Mouse (Mus musculus): Measurements from ENCODE around the gene Shc4. TPM values are rescaled to one million over a fixed set of nuclear protein-coding genes. Genes with fewer than 3 reads are reported as not detected.

Gene Shc4
- 1.3 and 1.4 TPM in 2 replicates for polyA plus RNA-seq (2015; fragmentation: Nextera tagmentation; extraction: Ambion mirVana)

DNA sequence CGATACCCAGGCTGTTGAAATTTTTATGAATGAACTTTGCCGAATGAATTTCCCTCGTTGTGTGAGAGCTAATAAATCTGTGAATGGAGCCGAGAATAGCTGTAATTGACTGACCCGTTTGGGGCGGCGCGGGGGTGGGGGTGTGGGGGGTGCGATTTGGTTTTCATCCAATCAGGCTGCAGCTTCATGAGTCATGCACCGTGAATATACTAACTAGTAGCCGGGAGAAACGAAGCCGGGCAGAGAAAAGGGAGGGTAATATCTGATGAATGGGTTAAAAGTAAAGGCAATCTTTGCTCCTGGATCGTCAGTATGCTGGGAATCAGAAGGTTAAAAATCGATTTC, at the start of gene Shc4:
TSS of gene Shc4 (minus strand) at position 63 of the 345 bp plus-strand sequence.

DNA sequence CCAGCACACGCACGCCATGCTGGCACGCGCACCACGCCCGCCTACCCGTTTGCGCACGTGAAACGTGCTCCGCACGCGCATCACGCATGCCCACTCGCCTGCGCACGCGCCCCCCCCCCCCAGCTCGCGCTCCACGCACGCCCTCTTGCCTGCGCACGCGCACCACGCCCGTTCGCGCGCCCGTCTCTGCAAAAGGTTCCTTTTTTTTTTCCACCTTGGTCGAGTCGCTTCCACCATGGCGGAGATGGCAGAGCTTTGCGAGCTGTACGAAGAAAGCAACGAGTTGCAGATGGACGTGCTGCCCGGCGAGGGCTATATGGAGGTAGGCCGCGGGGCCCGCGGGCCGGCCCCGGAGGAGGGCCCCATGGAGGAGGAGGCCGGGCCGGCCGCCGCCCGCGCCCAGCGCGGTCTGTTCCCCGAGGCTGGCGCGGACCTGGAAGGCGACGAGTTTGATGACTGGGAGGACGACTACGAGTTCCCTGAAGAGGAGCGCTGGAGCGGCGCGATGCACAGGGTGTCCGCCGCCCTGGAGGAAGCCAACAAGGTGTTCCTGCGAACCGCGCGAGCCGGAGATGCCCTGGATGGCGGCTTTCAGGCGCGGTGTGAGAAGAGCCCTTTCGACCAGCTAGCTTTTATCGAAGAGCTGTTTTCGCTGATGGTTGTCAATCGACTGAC, 50.9 kb downstream of the Shc4 start, which contains the start of gene Eid1:
TSS of gene Eid1 (plus strand) at position 139 of the 675 bp plus-strand sequence.

DNA sequence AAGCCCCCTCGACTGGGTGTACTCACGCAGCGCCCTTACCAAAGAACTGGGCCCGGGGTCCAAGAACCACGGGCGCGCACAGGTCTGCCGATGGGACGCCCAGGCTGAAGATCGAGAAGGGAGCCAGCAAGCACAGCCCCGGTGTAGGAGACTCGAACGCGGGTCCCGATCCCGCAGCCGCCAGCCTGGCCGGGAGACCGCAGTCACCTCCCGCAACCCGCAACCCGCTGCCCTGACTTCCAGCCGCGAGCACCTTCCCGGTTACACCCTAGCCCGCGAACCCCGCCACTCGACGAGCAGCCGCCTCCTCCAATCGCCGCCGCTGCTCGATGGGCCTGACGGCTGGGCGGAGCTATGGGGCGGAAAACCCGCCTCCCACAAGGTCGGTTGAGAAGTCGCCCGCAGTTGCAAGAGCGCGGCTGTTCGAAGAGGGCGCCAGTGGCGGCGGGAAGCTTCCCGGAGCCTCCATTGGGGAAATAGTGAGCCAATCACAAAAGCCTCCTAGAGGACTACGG, 99.1 kb downstream of the Shc4 start, which contains the start of gene Cep152:
TSS of gene Cep152 (minus strand) at position 277 of the 515 bp plus-strand sequence.

Other genes starting within 250 kb of the Shc4 start
- gene Gm9913, start 219.1 kb downstream of the Shc4 start, polyA plus RNA-seq (2015; fragmentation: Nextera tagmentation; extraction: Ambion mirVana), result 0.18 and 0.48 TPM in 2 replicates
- gene Fbn1, start 216.2 kb downstream of the Shc4 start, polyA plus RNA-seq (2015; fragmentation: Nextera tagmentation; extraction: Ambion mirVana), result 25.4 and 28.4 TPM in 2 replicates
- 1.1 and 1.3 TPM in 2 replicates for gene Cep152, start 99.0 kb downstream of the Shc4 start, polyA plus RNA-seq (2015; fragmentation: Nextera tagmentation; extraction: Ambion mirVana)
- gene Eid1, start 51.1 kb downstream of the Shc4 start, polyA plus RNA-seq (2015; fragmentation: Nextera tagmentation; extraction: Ambion mirVana), result 94.0 and 99.0 TPM in 2 replicates
- 9.5 and 10.0 TPM in 2 replicates for gene Secisbp2l, start 58.7 kb upstream of the Shc4 start, polyA plus RNA-seq (2015; fragmentation: Nextera tagmentation; extraction: Ambion mirVana)
- gene Galk2, start 135.0 kb upstream of the Shc4 start, polyA plus RNA-seq (2015; fragmentation: Nextera tagmentation; extraction: Ambion mirVana), result 16.4 and 19.7 TPM in 2 replicates
- 53.4 and 59.0 TPM in 2 replicates for gene Cops2, start 135.0 kb upstream of the Shc4 start, polyA plus RNA-seq (2015; fragmentation: Nextera tagmentation; extraction: Ambion mirVana)

Measured in skeletal muscle tissue, postnatal 0 days (tissue).